In the genomic region with DNA sequence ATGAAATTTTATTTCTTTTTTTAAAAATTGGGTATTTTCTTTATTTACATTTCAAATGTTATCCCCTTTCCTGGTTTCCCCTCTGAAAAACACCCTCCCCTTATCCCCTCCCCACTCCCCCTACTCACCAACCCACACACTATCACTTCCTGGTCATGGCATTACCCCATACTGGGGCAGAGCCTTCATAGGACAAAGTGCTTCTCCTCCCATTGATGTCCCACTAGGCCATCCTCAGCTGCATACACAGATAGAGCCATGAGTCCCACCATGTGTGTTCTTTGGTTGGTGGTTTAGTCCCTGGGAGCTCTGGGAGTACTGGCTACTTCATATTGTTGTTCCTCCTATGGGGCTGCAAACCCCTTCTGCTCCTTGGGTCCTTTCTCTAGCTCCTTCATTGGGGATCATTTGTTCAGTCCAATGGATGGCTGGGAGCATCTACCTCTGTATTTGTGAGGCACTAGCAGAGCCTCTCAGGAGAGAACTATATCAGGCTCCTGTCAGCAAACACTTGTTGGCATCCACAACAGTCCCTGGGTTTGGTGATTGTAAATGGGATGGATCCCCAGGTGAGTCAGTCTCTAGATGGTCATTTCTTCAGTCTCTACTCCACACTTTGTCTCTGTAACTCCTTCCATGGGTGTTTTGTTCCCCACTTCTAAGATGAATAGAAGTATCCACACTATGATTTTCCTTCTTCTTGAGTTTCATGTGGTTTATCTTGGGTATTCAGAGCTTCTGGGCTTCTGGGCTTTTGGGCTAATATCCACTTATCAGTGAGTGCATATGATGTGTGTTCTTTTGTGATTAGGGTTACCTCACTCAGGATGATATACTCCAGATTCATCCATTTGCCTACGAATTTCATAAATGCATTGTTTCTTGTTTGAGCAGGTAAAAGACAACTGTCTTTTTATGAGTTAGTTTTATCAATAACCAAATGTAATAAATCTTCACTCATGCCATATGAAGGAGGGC, we compare ENCODE assay signal across 8 mouse cellular contexts. TPM values are rescaled to one million over a fixed set of nuclear protein-coding genes. Genes with fewer than 3 reads are reported as not detected.
DNase-seq lines count a peak whose midpoint lies in the region; ATAC-seq and TF ChIP-seq lines count a peak whose summit lies in the region.
"Not testable (repeated sequence)": the region's sequence is repeated elsewhere in the genome, so short reads cannot be mapped to it uniquely, and the experiment has no call there.

No protein-coding gene starts in this region.

- TF ChIP-seq CTCF in MEL (IDR thresholded peaks at IDR 0.05 in 2 of 3, conservative IDR thresholded peaks at IDR 0.05 in 1 of 3; ENCODE audit: control insufficient read depth in 1 of 3, insufficient read depth in 1 of 3, low read depth in 2 of 3, low read length in 3 of 3, poor library complexity in 1 of 3, severe bottlenecking in 1 of 3); liver, embryonic 14.5 days (IDR thresholded peaks at IDR 0.05; ENCODE audit: low read depth): not testable (repeated sequence)

- TF ChIP-seq RAD21 in MEL (IDR thresholded peaks at IDR 0.05; ENCODE audit: low read depth, low read length): not testable (repeated sequence)

- not testable (repeated sequence) for H3K79me2 ChIP-seq in MEL (ENCODE audit: control insufficient read depth, insufficient read depth, low read length, poor library complexity)

- H3K9me3 ChIP-seq in MEL (replicated peaks; ENCODE audit: insufficient read depth, low read length); liver, embryonic 12.5 days (replicated peaks); liver, embryonic 14.5 days (ENCODE audit: control insufficient read depth, low read length); liver, embryonic 16.5 days (replicated peaks; ENCODE audit: control insufficient read depth, low read length): not testable (repeated sequence)

- peak; percentile 91 for ATAC-seq in liver, embryonic 12.5 days
- peak; percentile 88 for ATAC-seq in liver, embryonic 14.5 days (ENCODE audit: insufficient read depth)
- peak; percentile 77 for ATAC-seq in liver, embryonic 16.5 days (ENCODE audit: low read depth)
- peak; percentile 68 for ATAC-seq in megakaryocyte-erythroid progenitor cell, adult 5-6 weeks (replicated peaks; ENCODE audit: low FRiP score, low TSS enrichment, poor library complexity, severe bottlenecking)

- not testable (repeated sequence) for H3K9ac ChIP-seq in MEL (ENCODE audit: control insufficient read depth, low read depth, low read length, poor library complexity, severe bottlenecking); liver, embryonic 12.5 days; liver, embryonic 14.5 days (replicated peaks); liver, embryonic 16.5 days (ENCODE audit: low read depth, low read length)

- peak; percentile 92 to 94 for TF ChIP-seq EP300 in MEL (IDR thresholded peaks at IDR 0.05; ENCODE audit: low read depth in 1 of 2, low read length in 2 of 2)
- TF ChIP-seq EP300 in liver, embryonic 14.5 days (IDR thresholded peaks at IDR 0.05; ENCODE audit: low read depth): peak; percentile 86

- H3K36me3 ChIP-seq in MEL (ENCODE audit: control insufficient read depth in 1 of 2, insufficient read depth in 2 of 2, low read length in 2 of 2): peaks cover 0 to 45% of the 10 kb centered on the region in 2 experiments; a peak in 2 of 4 replicates
- H3K36me3 ChIP-seq in liver, embryonic 12.5 days; liver, embryonic 14.5 days (replicated peaks; ENCODE audit: control insufficient read depth, insufficient read depth, low read depth); liver, embryonic 16.5 days (ENCODE audit: control insufficient read depth, insufficient read depth): not testable (repeated sequence)

- H3K27ac ChIP-seq in MEL (ENCODE audit: control insufficient read depth, low read depth, low read length): peak overlapping the region; percentile 18
- peak overlapping the region; percentile 82 for H3K27ac ChIP-seq in liver, embryonic 12.5 days
- peak overlapping the region; percentile 42 for H3K27ac ChIP-seq in liver, embryonic 14.5 days
- peak overlapping the region; percentile 45 for H3K27ac ChIP-seq in liver, embryonic 16.5 days (ENCODE audit: low read length)

- 39% methylated on average over 1 of the region's 1 CpGs for WGBS in liver, embryonic 12.5 days (ENCODE audit: insufficient replicate concordance)
- WGBS in liver, embryonic 14.5 days (ENCODE audit: insufficient replicate concordance): 10% methylated on average over 1 of the region's 1 CpGs
- 25% methylated on average over 1 of the region's 1 CpGs for WGBS in liver, embryonic 16.5 days (ENCODE audit: insufficient replicate concordance)

- H3K4me1 ChIP-seq in MEL (ENCODE audit: control insufficient read depth in 1 of 2, insufficient read depth in 2 of 2, low read length in 2 of 2): peaks cover 25 to 54% of the 10 kb centered on the region in 2 experiments
- peaks cover 33% of the 10 kb centered on the region for H3K4me1 ChIP-seq in liver, embryonic 12.5 days
- H3K4me1 ChIP-seq in liver, embryonic 14.5 days (replicated peaks; ENCODE audit: control insufficient read depth in 2 of 2, insufficient read depth in 2 of 2, low read length in 1 of 2): peaks cover 12 to 21% of the 10 kb centered on the region in 2 experiments
- not testable (repeated sequence) for H3K4me1 ChIP-seq in liver, embryonic 16.5 days (ENCODE audit: control insufficient read depth, low read depth, low read length)

- DNase-seq in MEL (ENCODE audit: low read depth, low spot score) (peak; percentile 77), MN1 (ENCODE audit: low spot score) (peak; percentile 3)
- DNase-seq in c-Kit-positive CD71-positive TER-119-negative erythroid progenitor cells, embryonic 14.5 days (ENCODE audit: low read depth): peak; percentile 61
- peak; percentile 68 for DNase-seq in heart, adult 11 months
- peak; percentile 57 to 65 (median 63) for DNase-seq in liver, embryonic 14.5 days (ENCODE audit: low read depth in 3 of 3, low spot score in 3 of 3)

- H3K4me3 ChIP-seq in MEL (ENCODE audit: control insufficient read depth in 1 of 2, insufficient read depth in 1 of 2, low read depth in 2 of 2, low read length in 2 of 2); liver, embryonic 12.5 days; liver, embryonic 14.5 days (ENCODE audit: insufficient read depth in 1 of 2, low read depth in 2 of 2, low read length in 2 of 2); liver, embryonic 16.5 days (ENCODE audit: low read depth, low read length): not testable (repeated sequence)

- not testable (repeated sequence) for TF ChIP-seq POLR2A in MEL (IDR thresholded peaks at IDR 0.05; ENCODE audit: control insufficient read depth in 1 of 2, insufficient read depth in 1 of 2, low read depth in 1 of 2, low read length in 2 of 2, poor library complexity in 1 of 2)

- H3K27me3 ChIP-seq in MEL (ENCODE audit: control insufficient read depth in 1 of 2, insufficient read depth in 2 of 2, low read length in 2 of 2); liver, embryonic 12.5 days (replicated peaks); liver, embryonic 14.5 days (ENCODE audit: control insufficient read depth, insufficient read depth, low read length); liver, embryonic 16.5 days (ENCODE audit: control insufficient read depth, insufficient read depth, low read depth, low read length): not testable (repeated sequence)

- H3K4me2 ChIP-seq in liver, embryonic 12.5 days: peak overlapping the region; percentile 40
- peak overlapping the region; percentile 29 for H3K4me2 ChIP-seq in liver, embryonic 14.5 days (ENCODE audit: low read depth)
- not testable (repeated sequence) for H3K4me2 ChIP-seq in liver, embryonic 16.5 days (ENCODE audit: low read depth, low read length)

TF ChIP-seq in MEL, 35 proteins besides CTCF, POLR2A, EP300 and RAD21:
- TF ChIP-seq MYC (IDR thresholded peaks at IDR 0.05; ENCODE audit: low read depth, low read length): 0 out of 2 replicates have a peak, but pooled peaks have one; percentile 36
- TF ChIP-seq RCOR1 (IDR thresholded peaks at IDR 0.05; ENCODE audit: low read depth, low read length): peak; percentile 83
- peak; percentile 82 for TF ChIP-seq TAL1 (IDR thresholded peaks at IDR 0.05; ENCODE audit: low read length)
- peak; percentile 93 for TF ChIP-seq GATA1 (IDR thresholded peaks at IDR 0.05; ENCODE audit: low read depth, low read length)
- peak; percentile 96 for TF ChIP-seq TCF12 (IDR thresholded peaks at IDR 0.05; ENCODE audit: low read depth, low read length)
- TF ChIP-seq ETS1 (IDR thresholded peaks at IDR 0.05; ENCODE audit: low read depth, low read length): peak; percentile 72
TF ChIP-seq in MEL: peak in this region for 6; not testable (repeated sequence) for 29.

RNA-seq across cellular contexts. Expression of a gene that starts 27.7 kb away (rescaled TPM):
- 23.1 and 29.0 TPM in 2 replicates for total RNA-seq in MEL (2012; rRNA removed)
- 1 to 10 TPM in 1 of 2 experiments, not detected in 1; 7.9 TPM for polyA plus RNA-seq in MEL (2012; ENCODE audit: insufficient read depth in 1 of 2, insufficient read length in 2 of 2, low read depth in 1 of 2, low replicate concordance in 2 of 2, missing spikeins in 1 of 2)
- 5.5 TPM in 2 replicates for polyA plus RNA-seq in liver, embryonic 12.5 days (2016; fragmentation: Nextera tagmentation; extraction: Ambion mirVana)
- 1.0 and 2.6 TPM in 2 replicates for polyA plus RNA-seq in liver, embryonic 14.5 days (2012; rRNA removed)
- 5.4 and 5.6 TPM in 2 replicates for polyA plus RNA-seq in liver, embryonic 14.5 days (2014; fragmentation: Nextera tagmentation; extraction: Ambion mirVana)
- 2.0 and 3.4 TPM in 2 replicates for polyA plus RNA-seq in liver, embryonic 16.5 days (2015; fragmentation: Nextera tagmentation; extraction: Ambion mirVana)
- 1.0 and 4.4 TPM in 2 replicates for total RNA-seq in megakaryocyte-erythroid progenitor cell, adult 5-6 weeks (2014; fragmentation: Nextera tagmentation)
- total RNA-seq in megakaryocyte-erythroid progenitor cell, adult 5-6 weeks (2017): 4.9 and 13.2 TPM in 2 replicates

Comparison
In these comparisons a context has a peak if more than half of its experiments do, and no peak if none do; other contexts are left out.
1. DNase-seq: peak in every context shown above with its lines; median percentile 77 in MEL; 68 in heart, adult 11 months; 63 in liver, embryonic 14.5 days; 61 in c-Kit-positive CD71-positive TER-119-negative erythroid progenitor cells, embryonic 14.5 days; 3 in MN1.
2. H3K27ac ChIP-seq: peak in every context shown above with its lines; median percentile 82 in liver, embryonic 12.5 days; 45 in liver, embryonic 16.5 days; 42 in liver, embryonic 14.5 days; 18 in MEL.